Mouse (Mus musculus): ENCODE data around the gene Dusp11.
"Not testable (repeated sequence)": the region's sequence is repeated elsewhere in the genome, so short reads cannot be mapped to it uniquely, and the experiment has no call there.

Dusp11 gene

DNA sequence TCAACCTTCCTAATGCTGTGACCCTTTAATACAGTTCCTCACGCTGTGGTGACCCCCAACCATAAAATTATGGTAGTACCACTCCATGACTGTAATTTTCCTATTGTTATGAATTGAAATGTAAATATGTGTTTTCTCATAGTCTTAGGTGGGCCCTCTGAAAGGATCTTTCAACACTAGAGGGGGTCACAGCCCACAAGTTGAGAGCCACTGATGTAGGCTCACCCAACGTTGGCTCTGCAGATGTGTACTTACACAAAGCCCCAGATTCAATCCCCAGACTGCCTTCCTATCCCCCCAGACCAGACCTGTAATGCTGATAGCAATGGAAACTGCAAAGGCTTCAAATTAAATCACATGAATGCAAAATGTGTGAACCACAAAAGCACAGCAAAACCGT is 25.8 kb downstream of the Dusp11 start:
- DNase-seq (ENCODE audit: low spot score): no peak

GRCm38 (mm10) chr6:85934047-85934446 is 27.4 kb downstream of the Dusp11 start:
- no peak for DNase-seq (ENCODE audit: low spot score)

- no peak for DNase-seq (ENCODE audit: low spot score)
These were observed 32.2 kb downstream of the Dusp11 start for GRCm38 (mm10) chr6:85929312-85929711.

DNA sequence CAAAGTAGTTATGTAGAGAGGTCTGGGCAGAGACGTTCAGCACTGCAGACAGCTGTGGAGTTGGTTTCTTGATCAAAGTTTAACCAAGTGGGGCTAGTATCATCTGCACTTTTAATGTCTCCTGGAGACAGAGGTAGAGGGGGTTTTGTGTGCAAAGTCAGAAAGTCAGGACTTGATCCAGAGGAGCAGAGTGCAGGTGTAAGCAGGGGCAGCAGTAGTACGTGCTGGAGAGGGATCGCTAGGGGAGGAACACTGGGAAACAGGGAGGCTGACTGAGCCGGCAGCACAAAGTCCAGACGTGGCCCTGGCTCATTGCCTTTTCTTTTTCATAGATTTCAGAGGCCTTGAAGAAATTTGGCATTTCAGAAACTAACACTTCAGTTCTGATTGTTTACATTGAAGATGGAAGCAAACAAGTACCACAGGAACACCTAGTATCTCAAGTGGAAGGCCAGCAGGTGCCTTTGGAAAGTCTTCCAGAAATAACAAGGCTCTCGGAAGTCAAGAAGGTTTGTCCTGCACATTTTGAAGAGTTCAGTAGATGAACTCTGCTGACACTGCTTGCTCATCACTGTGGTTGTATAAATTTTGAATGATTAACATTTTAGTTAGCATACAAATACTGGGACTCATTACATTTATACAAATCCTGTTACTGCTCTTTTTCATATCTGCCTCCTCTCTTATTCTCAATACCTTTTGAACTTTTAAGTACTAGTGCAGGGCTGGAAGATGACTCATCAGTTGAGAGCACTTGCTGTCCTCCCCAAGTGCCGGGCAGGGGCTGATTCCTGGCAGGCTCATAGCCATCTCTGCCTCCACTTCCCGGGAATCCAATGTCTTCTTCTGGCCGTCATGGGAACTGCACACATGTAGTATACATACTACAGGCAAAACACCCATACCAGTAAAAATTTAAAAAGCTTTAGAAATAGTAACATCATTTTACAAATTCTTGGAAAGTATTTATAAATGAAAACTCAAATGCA is 33.7 kb downstream of the Dusp11 start:
- DNase-seq (ENCODE audit: low spot score): no peak

DNA sequence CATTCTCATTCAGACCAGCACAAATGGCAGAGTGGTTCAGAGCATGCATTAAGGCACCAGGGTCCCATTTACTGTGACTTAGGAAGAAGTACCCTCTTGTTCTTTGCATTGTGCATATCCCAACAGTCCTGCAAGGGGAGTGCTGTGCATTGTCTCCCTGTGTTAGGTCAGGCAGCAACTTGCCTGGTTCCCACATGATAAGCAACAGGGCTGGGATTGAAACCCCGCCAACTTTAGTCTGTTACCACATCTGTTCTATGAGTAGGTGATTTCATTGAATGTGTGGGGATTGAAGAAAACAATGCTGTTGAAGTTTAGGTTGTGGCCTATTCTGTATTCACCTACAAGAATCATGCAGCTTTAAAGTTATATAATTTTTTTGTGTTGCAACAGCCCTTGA is 34.8 kb downstream of the Dusp11 start:
- no peak for DNase-seq (ENCODE audit: low spot score)

- DNase-seq (ENCODE audit: low spot score): no peak
These were observed 37.8 kb downstream of the Dusp11 start for GRCm38 (mm10) chr6:85923643-85924042.

DNA sequence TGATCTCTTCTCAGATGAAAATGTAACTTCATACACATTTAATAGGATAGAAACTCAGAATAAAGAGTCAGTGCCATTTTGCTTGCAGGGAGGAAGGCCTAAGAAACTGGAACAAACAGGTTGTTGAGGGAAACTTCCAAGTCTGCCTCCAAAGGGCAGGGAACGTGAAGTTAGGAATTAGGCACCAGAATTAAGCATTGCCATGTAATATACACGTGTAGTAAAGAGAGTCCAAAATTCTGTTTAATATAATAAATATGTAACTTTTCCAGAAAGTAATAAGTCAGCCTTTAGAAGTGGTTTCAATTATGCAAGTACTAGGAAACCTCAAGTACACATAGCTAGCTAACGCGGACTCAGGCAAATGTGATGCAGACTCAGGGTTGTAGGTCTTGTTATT is 42.1 kb downstream of the Dusp11 start:
- DNase-seq (ENCODE audit: low spot score): no peak

- DNase-seq (ENCODE audit: low spot score): not testable (repeated sequence)
These were observed 43.1 kb downstream of the Dusp11 start for GRCm38 (mm10) chr6:85918341-85918740.

- DNase-seq (ENCODE audit: low spot score): no peak
These were observed 44.9 kb downstream of the Dusp11 start for GRCm38 (mm10) chr6:85916596-85916995.

GRCm38 (mm10) chr6:85915539-85916513 is 45.6 kb downstream of the Dusp11 start, which contains the start of gene Nat8f1:
TSS of gene Nat8f1 (minus strand) at chr6:85915687.
- DNase-seq (ENCODE audit: low spot score): peak; percentile 93

DNA sequence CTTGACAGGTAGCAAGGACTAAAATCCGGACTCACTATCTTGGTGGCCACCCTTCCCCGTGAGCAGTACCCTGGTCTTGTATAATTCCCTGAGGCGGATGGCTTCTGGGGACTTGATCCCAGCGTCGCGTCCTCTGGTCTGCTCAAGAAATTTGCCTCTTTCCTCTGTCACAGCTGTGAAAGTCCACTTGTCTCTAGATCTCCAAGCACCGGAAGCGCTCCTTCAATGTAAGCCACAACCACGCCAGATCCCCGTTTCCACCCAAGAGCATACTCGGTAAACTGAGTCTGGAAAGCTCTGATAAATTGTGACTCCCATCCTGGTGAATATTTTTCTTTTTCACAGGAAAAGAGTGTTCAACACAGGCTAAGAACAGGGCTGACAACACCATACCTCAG is 46.3 kb downstream of the Dusp11 start:
- peak; percentile 26 for DNase-seq (ENCODE audit: low spot score)

GRCm38 (mm10) chr6:85911587-85911986 is 49.9 kb downstream of the Dusp11 start, which contains the start of gene Tprkb:
TSS of gene Tprkb (plus strand) at chr6:85911865.
- DNase-seq (ENCODE audit: low spot score): no peak

DNA sequence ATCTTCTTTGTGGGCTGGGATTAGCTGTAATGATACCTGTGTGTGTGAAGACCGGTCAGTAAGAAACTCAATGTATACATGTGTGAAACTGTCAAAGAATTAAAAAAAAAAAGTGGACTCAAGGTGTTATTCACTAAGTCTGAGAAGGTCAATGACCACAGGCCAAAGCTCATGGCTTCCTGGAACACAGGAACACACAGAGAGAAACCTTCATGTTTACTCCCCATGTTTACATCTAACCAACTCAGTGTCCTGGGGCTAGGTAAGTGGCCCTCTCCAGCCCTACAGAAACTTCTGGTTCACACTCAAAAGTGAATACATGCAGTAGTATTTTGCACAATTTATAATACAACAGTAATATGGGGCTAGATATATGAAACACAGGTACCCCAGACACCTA is 51.8 kb downstream of the Dusp11 start:
- no peak for DNase-seq (ENCODE audit: low spot score)

DNA sequence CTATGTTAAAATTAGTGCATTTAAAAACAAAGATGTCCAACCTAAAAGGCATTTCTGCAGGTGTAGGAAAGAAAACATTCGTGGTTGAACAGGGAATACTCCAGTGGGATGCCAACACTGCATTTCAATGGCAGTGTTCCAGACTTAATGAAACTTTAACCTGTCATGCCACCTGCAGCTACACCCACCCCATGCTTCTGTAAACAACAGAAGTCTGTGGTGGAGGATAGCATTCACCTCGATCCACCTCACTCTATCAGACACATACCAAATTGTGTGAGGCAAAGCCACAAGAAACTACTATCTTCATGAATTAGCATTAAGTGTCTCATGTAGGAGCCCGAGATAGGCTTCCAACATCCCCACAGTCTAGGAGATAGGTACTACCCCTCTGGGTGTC is 53.1 kb downstream of the Dusp11 start:
- no peak for DNase-seq (ENCODE audit: low spot score)

DNA sequence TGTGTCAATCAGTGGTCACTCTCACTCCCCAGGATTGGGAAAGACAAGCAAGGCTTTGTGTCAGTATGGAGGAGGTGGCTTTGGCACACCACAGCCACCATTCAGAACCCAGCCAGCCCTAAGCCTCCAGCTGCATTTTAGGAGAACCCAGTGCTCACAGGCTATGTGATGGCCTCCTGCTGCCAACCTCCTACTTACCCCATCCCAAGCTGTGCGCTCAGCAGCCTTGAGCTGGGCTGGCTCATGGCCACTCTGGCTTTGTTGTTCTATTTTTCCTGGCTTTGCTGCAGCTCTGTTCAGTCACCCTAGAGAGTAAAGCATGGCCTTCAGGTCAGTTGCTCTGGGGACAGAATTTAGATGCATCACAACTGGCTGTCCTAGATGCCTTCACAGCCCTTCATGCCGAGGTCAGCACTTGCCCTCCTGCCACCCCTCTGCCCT is 54.5 kb downstream of the Dusp11 start:
- not testable (repeated sequence) for DNase-seq (ENCODE audit: low spot score)

DNA sequence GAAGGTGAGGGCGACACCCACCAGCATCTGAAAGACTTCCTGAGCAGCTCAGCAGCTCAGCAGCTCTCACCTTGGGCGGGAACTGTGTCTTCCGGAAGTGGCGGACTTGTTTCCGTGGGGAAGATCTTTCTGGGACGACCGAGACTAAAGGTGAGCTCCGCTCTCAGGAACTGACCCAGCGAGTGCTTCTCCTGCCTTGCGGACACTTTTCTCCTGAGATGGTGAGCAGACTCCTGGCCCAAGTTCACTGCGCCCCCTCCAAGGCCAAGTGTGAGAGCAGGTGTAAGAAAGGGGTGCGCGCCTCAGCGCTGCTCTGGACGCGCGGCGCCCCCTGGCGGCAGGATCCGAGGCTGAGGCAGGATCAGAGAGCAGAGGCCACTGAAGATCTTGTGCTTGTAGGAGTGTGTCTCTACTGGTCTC is 56.8 kb downstream of the Dusp11 start, which contains the start of gene Nat8f4:
Nat8f4 (minus strand) TSS at position 243 of the 420 bp plus-strand sequence.
- DNase-seq (ENCODE audit: low spot score): peak; percentile 45

- no peak for DNase-seq (ENCODE audit: low spot score)
These were observed 59.2 kb downstream of the Dusp11 start for GRCm38 (mm10) chr6:85902303-85902702.

DNA sequence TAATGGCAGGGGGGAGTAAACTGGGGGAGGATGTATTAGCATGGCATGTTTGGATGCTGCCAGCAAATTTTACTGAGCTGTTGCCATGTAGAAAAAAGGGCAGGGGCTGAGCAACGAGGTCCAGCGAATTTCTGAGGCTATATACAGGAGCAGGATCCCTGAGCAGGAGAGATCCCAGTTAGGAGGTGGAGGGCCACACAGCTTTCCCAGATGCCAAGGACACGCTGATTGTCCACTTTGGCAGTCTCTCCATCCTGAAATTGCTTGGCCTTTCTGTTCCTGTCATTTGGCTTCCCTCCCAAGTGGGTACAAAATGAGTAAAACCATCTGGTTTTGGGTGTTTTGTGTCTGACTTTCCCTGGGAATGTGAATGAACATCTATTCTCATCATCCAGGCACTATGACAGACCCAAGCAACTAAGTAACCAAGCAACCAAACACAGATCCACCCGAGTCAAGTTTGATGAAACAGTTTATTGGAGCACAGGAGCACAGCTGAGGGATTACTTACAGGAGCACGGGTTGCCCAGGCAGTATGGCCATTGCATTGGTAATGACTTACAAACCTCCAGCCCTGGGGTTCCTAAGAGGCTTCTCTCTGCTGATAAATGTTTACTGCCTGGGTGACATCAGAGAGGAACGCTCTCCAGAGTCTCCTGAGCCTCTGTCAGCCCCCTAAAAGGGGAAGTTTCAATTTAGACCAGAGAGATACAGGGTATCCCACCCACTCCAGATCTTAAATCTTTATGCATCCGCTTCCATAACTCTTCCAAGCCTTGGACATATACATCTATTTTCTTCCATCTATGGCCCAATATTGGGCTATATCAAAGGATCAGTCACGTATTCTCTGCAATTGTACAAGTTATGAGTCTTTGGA is 62.6 kb downstream of the Dusp11 start:
- DNase-seq (ENCODE audit: low spot score): not testable (repeated sequence)

GRCm38 (mm10) chr6:85895061-85895648 is 66.3 kb downstream of the Dusp11 start:
- DNase-seq (ENCODE audit: low spot score): not testable (repeated sequence)
